8 mouse cellular contexts compared by ENCODE assay signal in the genomic region with DNA sequence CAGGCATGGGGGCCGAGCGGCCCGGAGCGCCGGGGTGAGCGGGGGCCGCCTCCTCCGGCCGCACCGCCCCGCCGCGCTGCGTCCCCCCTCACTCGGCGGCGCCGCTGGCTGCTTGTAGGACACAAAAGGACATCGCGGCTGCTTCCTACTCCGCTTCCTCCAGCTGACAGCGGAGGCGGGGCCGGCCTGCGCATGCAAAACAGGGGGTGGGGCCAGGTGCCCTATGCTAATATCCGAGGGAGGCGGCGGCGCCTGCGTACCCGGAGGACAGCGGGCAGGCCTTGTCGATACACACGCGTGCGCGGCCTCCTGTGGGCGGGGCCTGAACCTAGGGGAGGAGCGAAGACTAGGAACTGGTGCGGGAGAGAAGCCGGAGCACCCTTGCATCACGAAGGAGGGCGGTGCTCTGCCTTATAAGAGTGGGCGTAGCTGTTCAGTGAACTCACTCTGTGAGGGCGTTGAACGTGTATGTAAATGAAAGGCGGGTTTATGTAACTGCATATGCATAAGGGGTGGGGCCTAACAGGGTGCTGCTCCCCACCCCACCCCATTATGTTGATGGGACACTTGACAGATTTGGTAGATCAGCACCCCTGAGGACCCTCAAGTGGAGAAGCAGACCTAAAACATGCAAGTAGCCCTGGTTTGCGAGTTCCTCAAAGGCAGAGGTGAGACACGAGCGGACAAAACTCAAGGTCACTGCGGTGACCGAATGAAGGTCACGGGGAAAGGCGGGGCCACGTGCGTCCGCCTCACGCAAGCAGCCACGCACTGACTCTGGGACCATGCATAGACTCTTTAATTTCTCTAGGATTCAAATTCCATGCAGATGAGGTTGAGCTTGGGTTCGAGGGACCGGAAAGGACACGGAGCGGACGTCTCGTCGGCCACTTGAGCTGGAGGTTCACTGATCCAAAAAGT. TPM values are rescaled to one million over a fixed set of nuclear protein-coding genes. Genes with fewer than 3 reads are reported as not detected.
DNase-seq lines count a peak whose midpoint lies in the region; ATAC-seq and TF ChIP-seq lines count a peak whose summit lies in the region.

A gene (minus strand): TSS at position 167 of the 921 bp plus-strand sequence.

- peak within 1 kb of the TSS; percentile 76 for H3K27ac ChIP-seq in bone marrow, adult 2 months (ENCODE audit: control insufficient read depth, insufficient read depth, low read depth, low read length, poor library complexity)
- peak within 1 kb of the TSS; percentile 83 for H3K27ac ChIP-seq in embryonic facial prominence, embryonic 15.5 days (replicated peaks)
- 0 out of 2 replicates have a peak within 1 kb of the TSS, but pooled peaks have one; percentile 33 for H3K27ac ChIP-seq in limb, embryonic 14.5 days (replicated peaks; ENCODE audit: low read depth, low read length)
- H3K27ac ChIP-seq in midbrain, postnatal 0 days (ENCODE audit: low read depth, low read length), result peak within 1 kb of the TSS; percentile 74

- peaks cover 5% of the 10 kb centered on the region; the same call in 1 of the 2 replicates for H3K4me1 ChIP-seq in bone marrow, adult 2 months (ENCODE audit: control insufficient read depth, insufficient read depth, low read length)
- H3K4me1 ChIP-seq in embryonic facial prominence, embryonic 15.5 days, result peaks cover 41% of the 10 kb centered on the region
- peaks cover 17% of the 10 kb centered on the region; the same call in 1 of the 2 replicates for H3K4me1 ChIP-seq in limb, embryonic 14.5 days (ENCODE audit: control insufficient read depth, insufficient read depth, low read length)
- peaks cover 16% of the 10 kb centered on the region for H3K4me1 ChIP-seq in midbrain, postnatal 0 days (ENCODE audit: insufficient read depth, low read length)

- peaks cover 42% of the 10 kb centered on the region for H3K27me3 ChIP-seq in embryonic facial prominence, embryonic 15.5 days
- peaks cover 41% of the 10 kb centered on the region for H3K27me3 ChIP-seq in limb, embryonic 14.5 days (ENCODE audit: control insufficient read depth, insufficient read depth, low read length)
- peaks cover 36% of the 10 kb centered on the region for H3K27me3 ChIP-seq in midbrain, postnatal 0 days (ENCODE audit: insufficient read depth, low read length)

- TF ChIP-seq CTCF in bone marrow, adult 2 months (IDR thresholded peaks at IDR 0.05; ENCODE audit: control insufficient read depth, insufficient read depth, low read length), result no peak
- no peak for TF ChIP-seq CTCF in midbrain, postnatal 0 days (IDR thresholded peaks at IDR 0.05)

- peak; percentile 100 for DNase-seq in 416B (ENCODE audit: low read depth)
- peak; percentile 100 for DNase-seq in heart, adult 8-10 months (ENCODE audit: low spot score)
- peak; percentile 100 for DNase-seq in kidney, adult 9 months
- peak; percentile 99 for DNase-seq in limb, embryonic 14.5 days (ENCODE audit: low spot score)
- peak; percentile 99 for DNase-seq in midbrain, postnatal 0 days (ENCODE audit: low spot score)
- DNase-seq in spleen, postnatal 14 days (ENCODE audit: low spot score in 2 of 2), result peak; percentile 100

- H3K4me3 ChIP-seq in bone marrow, adult 2 months (replicated peaks; ENCODE audit: control insufficient read depth, low read depth, low read length), result peak within 1 kb of the TSS; percentile 74
- peak within 1 kb of the TSS; percentile 75 for H3K4me3 ChIP-seq in embryonic facial prominence, embryonic 15.5 days (replicated peaks)
- H3K4me3 ChIP-seq in limb, embryonic 14.5 days (replicated peaks; ENCODE audit: low read length), result peak within 1 kb of the TSS; percentile 72
- H3K4me3 ChIP-seq in midbrain, postnatal 0 days (ENCODE audit: low read depth, low read length), result peak within 1 kb of the TSS; percentile 83

- H3K36me3 ChIP-seq in embryonic facial prominence, embryonic 15.5 days, result peaks cover 3% of the 10 kb centered on the region; the same call in 1 of the 2 replicates
- no peaks in the 10 kb centered on the region for H3K36me3 ChIP-seq in limb, embryonic 14.5 days (ENCODE audit: control insufficient read depth, insufficient read depth, low read length)
- no peaks in the 10 kb centered on the region for H3K36me3 ChIP-seq in midbrain, postnatal 0 days (ENCODE audit: insufficient read depth, low read length)

- peak within 1 kb of the TSS; percentile 64 for H3K9ac ChIP-seq in embryonic facial prominence, embryonic 15.5 days
- peak within 1 kb of the TSS; percentile 68 for H3K9ac ChIP-seq in limb, embryonic 14.5 days (ENCODE audit: low read depth, low read length, severe bottlenecking)
- H3K9ac ChIP-seq in midbrain, postnatal 0 days (replicated peaks; ENCODE audit: low read length, poor library complexity, severe bottlenecking), result peak within 1 kb of the TSS; percentile 84

- peak; percentile 95 for ATAC-seq in embryonic facial prominence, embryonic 15.5 days (ENCODE audit: insufficient number of reproducible peaks, low FRiP score, low TSS enrichment, low read depth)
- ATAC-seq in limb, embryonic 14.5 days (ENCODE audit: low FRiP score, low read depth), result peak; percentile 95
- peak; percentile 93 for ATAC-seq in midbrain, postnatal 0 days (ENCODE audit: low FRiP score)

- H3K4me2 ChIP-seq in embryonic facial prominence, embryonic 15.5 days (replicated peaks), result peak within 1 kb of the TSS; percentile 87
- H3K4me2 ChIP-seq in limb, embryonic 14.5 days (replicated peaks; ENCODE audit: low read depth, low read length, severe bottlenecking), result peak within 1 kb of the TSS; percentile 93
- peak within 1 kb of the TSS; percentile 84 for H3K4me2 ChIP-seq in midbrain, postnatal 0 days (ENCODE audit: low read depth, low read length, poor library complexity, severe bottlenecking)

- peak; percentile 89; the same call in 1 of the 2 replicates for TF ChIP-seq POLR2A in bone marrow, adult 2 months (IDR thresholded peaks at IDR 0.05; ENCODE audit: borderline replicate concordance, control insufficient read depth, low read depth, low read length)
- TF ChIP-seq POLR2A in limb, embryonic 14.5 days (IDR thresholded peaks at IDR 0.05; ENCODE audit: borderline replicate concordance, extremely low read depth, insufficient read depth, insufficient read length), result no peak

- H3K9me3 ChIP-seq in embryonic facial prominence, embryonic 15.5 days (replicated peaks), result no peaks in the 10 kb centered on the region
- H3K9me3 ChIP-seq in limb, embryonic 14.5 days (ENCODE audit: control insufficient read depth, low read length), result no peaks in the 10 kb centered on the region
- H3K9me3 ChIP-seq in midbrain, postnatal 0 days (ENCODE audit: low read length), result no peaks in the 10 kb centered on the region

- WGBS in bone marrow, adult 2 months, result under 1% methylated on average over 66 of the region's 66 CpGs
- under 1% methylated on average over 63 of the region's 66 CpGs for WGBS in embryonic facial prominence, embryonic 15.5 days
- WGBS in limb, embryonic 14.5 days, result under 1% methylated on average over 65 of the region's 66 CpGs
- under 1% methylated on average over 56 of the region's 66 CpGs for WGBS in midbrain, postnatal 0 days

RNA-seq across cellular contexts. Expression of the gene that starts here (rescaled TPM):
- polyA plus RNA-seq in bone marrow, adult 2 months (2011; ENCODE audit: insufficient read depth, insufficient read length, low replicate concordance, missing spikeins), result 25.1 and 27.2 TPM in 2 replicates
- polyA plus RNA-seq in embryonic facial prominence, embryonic 15.5 days (2015; fragmentation: Nextera tagmentation; extraction: Ambion mirVana), result 15.2 and 16.1 TPM in 2 replicates
- 100 to 1,000 TPM; 153 to 180 (median 168) TPM for total RNA-seq in heart, adult 8-10 months (2022)
- 20.3 and 25.5 TPM in 2 replicates for polyA plus RNA-seq in limb, embryonic 14.5 days (2012; rRNA removed)
- 3.4 and 5.1 TPM in 2 replicates for polyA plus RNA-seq in limb, embryonic 14.5 days (2014; fragmentation: Nextera tagmentation; extraction: Ambion mirVana)
- total RNA-seq in midbrain, postnatal 0 days (2014; rRNA removed), result 31.6 and 40.7 TPM in 2 replicates
- 7.2 and 7.3 TPM in 2 replicates for polyA plus RNA-seq in midbrain, postnatal 0 days (2015; fragmentation: Nextera tagmentation; extraction: Ambion mirVana)

Comparison
In these comparisons a context has a peak if more than half of its experiments do, and no peak if none do; other contexts are left out.
1. Peak in every context shown above with its lines: DNase-seq, ATAC-seq, H3K4me3 ChIP-seq and H3K27ac ChIP-seq.
2. H3K27ac ChIP-seq: peak in every context shown above with its lines; median percentile 83 in embryonic facial prominence, embryonic 15.5 days; 76 in bone marrow, adult 2 months; 74 in midbrain, postnatal 0 days; 33 in limb, embryonic 14.5 days.